Comparison of ENCODE assay signal across 10 mouse cellular contexts in the genomic region with DNA sequence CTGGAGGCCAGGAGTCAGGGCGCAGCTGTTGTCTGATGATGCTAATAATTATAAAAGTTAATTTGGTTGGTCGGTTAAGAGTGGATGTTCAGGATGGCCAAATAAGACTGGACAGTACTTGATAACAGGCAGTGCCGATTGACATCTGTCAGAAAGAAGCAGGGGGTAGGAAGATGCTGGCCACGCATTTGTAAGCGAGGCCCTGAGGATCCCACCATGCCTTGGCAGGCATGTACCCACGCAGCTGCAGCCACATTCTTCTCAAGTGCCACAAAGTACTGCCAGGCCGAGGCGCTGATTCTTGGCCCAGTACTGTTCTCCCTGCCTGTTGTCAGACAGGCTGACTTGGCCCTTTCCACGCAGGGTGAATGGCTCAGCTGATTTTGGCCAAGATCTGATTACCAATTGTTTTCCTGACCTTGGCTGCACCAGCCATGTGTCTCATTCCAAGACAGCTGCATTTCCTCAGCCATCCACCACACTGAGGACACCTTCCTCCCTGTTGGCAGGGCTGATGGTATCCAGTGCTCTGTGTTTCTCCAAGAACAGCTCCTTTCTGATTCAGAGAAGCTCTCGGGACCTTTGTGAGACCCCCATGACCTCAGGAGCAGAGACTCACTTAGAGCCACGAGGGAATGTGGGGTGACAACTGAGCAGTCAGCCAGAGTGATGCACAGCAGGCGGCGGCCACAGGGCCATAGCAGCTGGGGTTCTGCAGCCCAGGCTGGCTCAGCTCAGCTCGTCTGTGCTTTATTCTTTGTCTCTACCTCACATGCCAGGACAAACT. TPM values are rescaled to one million over a fixed set of nuclear protein-coding genes. Genes with fewer than 3 reads are reported as not detected.
A peak's percentile ranks its signal among the peaks of the same experiment; 100 is the strongest.
DNase-seq lines count a peak whose midpoint lies in the region; ATAC-seq and TF ChIP-seq lines count a peak whose summit lies in the region.
"Had no signal": no experiment of that assay in that cellular context is flagged by ENCODE, and none has a peak within 500 bp of the region (broad histone marks: within the 10 kb centered on the region; RNA-seq: fewer than 3 reads in every experiment).

No protein-coding gene starts in this region.

- no peak overlapping the region for H3K27ac ChIP-seq in kidney, embryonic 14.5 days (ENCODE audit: low read depth, low read length)
- H3K27ac ChIP-seq in embryonic facial prominence, embryonic 15.5 days (replicated peaks), result no peak overlapping the region
- peak overlapping the region; percentile 46; the same call in 1 of the 2 replicates for H3K27ac ChIP-seq in hindbrain, embryonic 16.5 days (ENCODE audit: low read depth, low read length)
- no peak overlapping the region for H3K27ac ChIP-seq in cerebellum, adult 2 months (ENCODE audit: insufficient read depth, low read length)
- H3K27ac ChIP-seq: embryonic facial prominence, embryonic 12.5 days had no signal

- no peak for TF ChIP-seq POLR2A in myocyte (IDR thresholded peaks at IDR 0.05; ENCODE audit: insufficient read length, low read depth)
- no peak for TF ChIP-seq POLR2A in cerebellum, adult 2 months (IDR thresholded peaks at IDR 0.05; ENCODE audit: borderline replicate concordance, insufficient read depth, low read length)

- no peak overlapping the region for H3K4me3 ChIP-seq in kidney, embryonic 14.5 days (ENCODE audit: low read length)
- H3K4me3 ChIP-seq in embryonic facial prominence, embryonic 15.5 days (replicated peaks), result no peak overlapping the region
- no peak overlapping the region for H3K4me3 ChIP-seq in hindbrain, embryonic 16.5 days (ENCODE audit: low read length)
- no peak overlapping the region for H3K4me3 ChIP-seq in myocyte
- no peak overlapping the region for H3K4me3 ChIP-seq in cerebellum, adult 2 months (replicated peaks; ENCODE audit: insufficient read depth, low read depth, low read length)
- H3K4me3 ChIP-seq: embryonic facial prominence, embryonic 12.5 days had no signal

- 53% methylated on average over 14 of the region's 14 CpGs for WGBS in kidney, embryonic 14.5 days
- 50% methylated on average over 14 of the region's 14 CpGs for WGBS in embryonic facial prominence, embryonic 15.5 days
- 22% methylated on average over 14 of the region's 14 CpGs for WGBS in hindbrain, embryonic 16.5 days
- WGBS in cerebellum, adult 2 months, result 35% methylated on average over 14 of the region's 14 CpGs

- no peak overlapping the region for H3K4me2 ChIP-seq in kidney, embryonic 14.5 days (replicated peaks; ENCODE audit: low read depth, low read length)
- no peak overlapping the region for H3K4me2 ChIP-seq in embryonic facial prominence, embryonic 15.5 days (replicated peaks)
- H3K4me2 ChIP-seq in hindbrain, embryonic 16.5 days (ENCODE audit: low read length), result no peak overlapping the region
- H3K4me2 ChIP-seq in myocyte (ENCODE audit: low read depth), result no peak overlapping the region
- H3K4me2 ChIP-seq: embryonic facial prominence, embryonic 12.5 days had no signal

- peak; percentile 85 for ATAC-seq in kidney, embryonic 14.5 days (ENCODE audit: low FRiP score, low TSS enrichment)
- peak; percentile 44; the same call in 1 of the 2 replicates for ATAC-seq in embryonic facial prominence, embryonic 15.5 days (ENCODE audit: insufficient number of reproducible peaks, low FRiP score, low TSS enrichment, low read depth)
- peak; percentile 89 for ATAC-seq in hindbrain, embryonic 16.5 days

- H3ac ChIP-seq in myocyte (ENCODE audit: control insufficient read depth, insufficient read length), result no peak overlapping the region

- H3K9me3 ChIP-seq in kidney, embryonic 14.5 days (ENCODE audit: control insufficient read depth, low read length), result no peaks in the 10 kb centered on the region
- H3K9me3 ChIP-seq in embryonic facial prominence, embryonic 15.5 days (replicated peaks), result no peaks in the 10 kb centered on the region
- no peaks in the 10 kb centered on the region for H3K9me3 ChIP-seq in hindbrain, embryonic 16.5 days (ENCODE audit: control insufficient read depth, low read length)
- H3K9me3 ChIP-seq: embryonic facial prominence, embryonic 12.5 days had no signal

- no peaks in the 10 kb centered on the region for H3K27me3 ChIP-seq in kidney, embryonic 14.5 days (ENCODE audit: control insufficient read depth, insufficient read depth, low read length)
- H3K27me3 ChIP-seq in embryonic facial prominence, embryonic 15.5 days, result no peaks in the 10 kb centered on the region
- no peaks in the 10 kb centered on the region for H3K27me3 ChIP-seq in hindbrain, embryonic 16.5 days (replicated peaks; ENCODE audit: control insufficient read depth, insufficient read depth, low read length)
- no peaks in the 10 kb centered on the region for H3K27me3 ChIP-seq in myocyte (ENCODE audit: control insufficient read depth, insufficient read depth, insufficient read length)
- H3K27me3 ChIP-seq in cerebellum, adult 2 months (ENCODE audit: control insufficient read depth, insufficient read depth, low read length), result no peaks in the 10 kb centered on the region
- H3K27me3 ChIP-seq: embryonic facial prominence, embryonic 12.5 days had no signal

- no peak for TF ChIP-seq CTCF in cerebellum, adult 2 months (IDR thresholded peaks at IDR 0.05; ENCODE audit: borderline replicate concordance, insufficient read depth, low read depth, low read length)

- no peaks in the 10 kb centered on the region for H3K36me3 ChIP-seq in kidney, embryonic 14.5 days (ENCODE audit: control insufficient read depth, insufficient read depth, low read length)
- no peaks in the 10 kb centered on the region for H3K36me3 ChIP-seq in embryonic facial prominence, embryonic 15.5 days
- no peaks in the 10 kb centered on the region for H3K36me3 ChIP-seq in hindbrain, embryonic 16.5 days (ENCODE audit: control insufficient read depth, insufficient read depth, low read length)
- no peaks in the 10 kb centered on the region for H3K36me3 ChIP-seq in myocyte (ENCODE audit: control insufficient read depth, insufficient read depth)
- H3K36me3 ChIP-seq: embryonic facial prominence, embryonic 12.5 days; G1E had no signal

- H3K4me1 ChIP-seq in kidney, embryonic 14.5 days (ENCODE audit: control insufficient read depth, insufficient read depth, low read length), result no peaks in the 10 kb centered on the region
- H3K4me1 ChIP-seq in embryonic facial prominence, embryonic 15.5 days, result no peaks in the 10 kb centered on the region
- H3K4me1 ChIP-seq in hindbrain, embryonic 16.5 days (ENCODE audit: control insufficient read depth, insufficient read depth, low read depth, low read length), result peaks cover 3% of the 10 kb centered on the region; the same call in 1 of the 2 replicates
- H3K4me1 ChIP-seq in cerebellum, adult 2 months (ENCODE audit: control insufficient read depth, insufficient read depth, low read length), result no peaks in the 10 kb centered on the region
- H3K4me1 ChIP-seq: embryonic facial prominence, embryonic 12.5 days had no signal

- no peak for DNase-seq in kidney, adult 9 months
- DNase-seq in T-cell, adult 2 months (ENCODE audit: low spot score), result no peak
- DNase-seq in urinary bladder, postnatal 10 days (ENCODE audit: low spot score), result no peak
- DNase-seq in cerebellum, adult 2 months, result no peak

- no peaks in the 10 kb centered on the region for H3K79me2 ChIP-seq in myocyte (ENCODE audit: control insufficient read depth, insufficient read depth)

- no peak overlapping the region for H3K9ac ChIP-seq in kidney, embryonic 14.5 days (ENCODE audit: low read depth, low read length)
- no peak overlapping the region for H3K9ac ChIP-seq in embryonic facial prominence, embryonic 15.5 days
- H3K9ac ChIP-seq in hindbrain, embryonic 16.5 days (ENCODE audit: low read depth, low read length), result no peak overlapping the region
- H3K9ac ChIP-seq: embryonic facial prominence, embryonic 12.5 days had no signal

TF ChIP-seq in myocyte, 11 proteins besides CTCF, POLR2A, EP300 and RAD21:
- TF ChIP-seq TCF12 (IDR thresholded peaks at IDR 0.05; ENCODE audit: insufficient read depth, poor library complexity, severe bottlenecking) (no peak), SRF (IDR thresholded peaks at IDR 0.05; ENCODE audit: control insufficient read depth, insufficient read length, low read depth) (no peak), MYOG (IDR thresholded peaks at IDR 0.05; ENCODE audit: control insufficient read depth in 1 of 3, insufficient read depth in 1 of 3, insufficient read length in 2 of 3, low read depth in 2 of 3) (peak in 2 of 3 experiments; percentile 30 to 37), MAX (IDR thresholded peaks at IDR 0.05; ENCODE audit: low read depth) (no peak)
TF ChIP-seq in myocyte: peak in this region for 1.

RNA-seq across cellular contexts. Expression of a gene that starts 53.5 kb away (rescaled TPM):
- polyA plus RNA-seq in kidney, embryonic 14.5 days (2014; fragmentation: Nextera tagmentation; extraction: Ambion mirVana), result not detected in 2 replicates
- polyA plus RNA-seq in embryonic facial prominence, embryonic 15.5 days (2015; fragmentation: Nextera tagmentation; extraction: Ambion mirVana), result 1.4 and 1.7 TPM in 2 replicates
- polyA plus RNA-seq in hindbrain, embryonic 16.5 days (2015; fragmentation: Nextera tagmentation; extraction: Ambion mirVana), result 1.9 and 2.3 TPM in 2 replicates
- not detected for polyA plus RNA-seq in myocyte (2012; fragmentation: generic; extraction: Trizol)
- 0.65 and 0.74 TPM in 2 replicates for polyA plus RNA-seq in cerebellum, adult 2 months (2012; rRNA removed)
- polyA plus RNA-seq: G1E had no signal
